ENCODE assay signal across 20 mouse cellular contexts in the genomic region with DNA sequence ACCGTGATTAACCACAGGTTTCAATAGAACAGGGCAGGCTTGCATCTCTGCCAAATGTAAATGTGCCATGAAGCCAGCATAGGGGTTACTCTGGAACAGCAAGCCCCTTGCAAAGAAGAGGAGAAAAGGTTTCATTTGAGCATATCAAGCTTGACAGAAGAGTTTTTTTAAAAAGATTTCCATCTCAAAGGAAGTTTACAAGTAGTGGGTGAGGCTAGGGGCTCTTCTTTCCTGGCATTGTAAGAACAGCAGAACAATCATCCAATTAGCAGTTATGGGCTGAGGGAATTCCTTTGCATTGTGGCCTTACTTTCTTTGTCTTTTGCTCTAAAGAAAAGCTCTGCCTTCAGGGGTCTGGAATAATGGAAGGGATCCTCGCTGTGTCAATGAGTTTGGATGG.
DNase-seq lines count a peak whose midpoint lies in the region; ATAC-seq and TF ChIP-seq lines count a peak whose summit lies in the region.
"Had no signal": no experiment of that assay in that cellular context is flagged by ENCODE, and none has a peak within 500 bp of the region (broad histone marks: within the 10 kb centered on the region; RNA-seq: fewer than 3 reads in every experiment).

No protein-coding gene starts in this region.

- H3K36me3 ChIP-seq in kidney, postnatal 0 days (ENCODE audit: insufficient read depth, low read length), result no peaks in the 10 kb centered on the region
- no peaks in the 10 kb centered on the region for H3K36me3 ChIP-seq in midbrain, embryonic 14.5 days (ENCODE audit: control insufficient read depth, insufficient read depth, low read length)
- no peaks in the 10 kb centered on the region for H3K36me3 ChIP-seq in midbrain, embryonic 15.5 days (replicated peaks)
- H3K36me3 ChIP-seq: embryonic facial prominence, embryonic 12.5 days; heart, embryonic 15.5 days had no signal

- WGBS in kidney, postnatal 0 days, result 27% methylated on average over 2 of the region's 2 CpGs
- WGBS in midbrain, embryonic 14.5 days, result 6% methylated on average over 2 of the region's 2 CpGs
- WGBS in midbrain, embryonic 15.5 days, result 4% methylated on average over 2 of the region's 2 CpGs

- no peaks in the 10 kb centered on the region; the same call in 1 of the 2 replicates for H3K4me1 ChIP-seq in kidney, postnatal 0 days (replicated peaks; ENCODE audit: insufficient read depth, low read length)
- H3K4me1 ChIP-seq in midbrain, embryonic 14.5 days (ENCODE audit: control insufficient read depth, insufficient read depth, low read length), result peaks cover 7% of the 10 kb centered on the region; the same call in 1 of the 2 replicates
- H3K4me1 ChIP-seq in midbrain, embryonic 15.5 days, result no peaks in the 10 kb centered on the region
- H3K4me1 ChIP-seq: heart, embryonic 15.5 days had no signal

- H3K9ac ChIP-seq in kidney, postnatal 0 days (ENCODE audit: low read depth, low read length), result no peak overlapping the region
- H3K9ac ChIP-seq in midbrain, embryonic 14.5 days (replicated peaks; ENCODE audit: low read length), result no peak overlapping the region
- H3K9ac ChIP-seq in midbrain, embryonic 15.5 days, result no peak overlapping the region
- H3K9ac ChIP-seq: embryonic facial prominence, embryonic 12.5 days; forebrain, embryonic 13.5 days; heart, embryonic 15.5 days had no signal

- DNase-seq in kidney, postnatal 0 days (ENCODE audit: low spot score), result no peak
- DNase-seq in kidney, postnatal 10 days, result no peak
- peak; percentile 27 for DNase-seq in midbrain, embryonic 14.5 days
- DNase-seq in ZHBTc4 (ENCODE audit: low read depth, low spot score), result peak; percentile 80
- DNase-seq in embryo, embryonic 10.5 days (ENCODE audit: low spot score), result no peak
- DNase-seq: adrenal gland, postnatal 14 days; cerebellum, adult 11 months; cerebellum, adult 9-11 months; heart, postnatal 4 days; kidney, postnatal 14 days had no signal

- H3K9me3 ChIP-seq in kidney, postnatal 0 days (replicated peaks; ENCODE audit: low read length), result no peaks in the 10 kb centered on the region
- no peaks in the 10 kb centered on the region for H3K9me3 ChIP-seq in midbrain, embryonic 14.5 days (ENCODE audit: control insufficient read depth, low read length)
- H3K9me3 ChIP-seq in midbrain, embryonic 15.5 days, result no peaks in the 10 kb centered on the region
- H3K9me3 ChIP-seq: embryonic facial prominence, embryonic 12.5 days; forebrain, embryonic 13.5 days; heart, embryonic 15.5 days had no signal

- ATAC-seq in kidney, postnatal 0 days (replicated peaks; ENCODE audit: low FRiP score, low read depth), result no peak
- no peak for ATAC-seq in midbrain, embryonic 14.5 days (ENCODE audit: low FRiP score, low TSS enrichment)
- ATAC-seq in midbrain, embryonic 15.5 days (replicated peaks), result no peak
- no peak for ATAC-seq in cerebellum, adult (ENCODE audit: insufficient number of reproducible peaks, low FRiP score, low TSS enrichment)
- ATAC-seq: forebrain, embryonic 13.5 days; hindbrain, embryonic 16.5 days; intestine, embryonic 16.5 days; Patski had no signal

- no peak overlapping the region for H3K4me3 ChIP-seq in kidney, postnatal 0 days (replicated peaks; ENCODE audit: low read depth, low read length)
- H3K4me3 ChIP-seq in midbrain, embryonic 14.5 days (replicated peaks; ENCODE audit: low read depth, low read length), result no peak overlapping the region
- no peak overlapping the region for H3K4me3 ChIP-seq in midbrain, embryonic 15.5 days
- H3K4me3 ChIP-seq: embryonic facial prominence, embryonic 12.5 days; forebrain, embryonic 13.5 days; heart, embryonic 15.5 days; layer of hippocampus, adult 2 months had no signal

- H3K27ac ChIP-seq in kidney, postnatal 0 days, result 0 out of 2 replicates have a peak overlapping the region, but pooled peaks have one; percentile 1
- no peak overlapping the region for H3K27ac ChIP-seq in midbrain, embryonic 14.5 days (replicated peaks; ENCODE audit: low read depth, low read length)
- H3K27ac ChIP-seq in midbrain, embryonic 15.5 days, result no peak overlapping the region
- H3K27ac ChIP-seq: embryonic facial prominence, embryonic 12.5 days; forebrain, embryonic 13.5 days; heart, embryonic 15.5 days; layer of hippocampus, adult 2 months had no signal

- no peaks in the 10 kb centered on the region for H3K27me3 ChIP-seq in kidney, postnatal 0 days (ENCODE audit: insufficient read depth, low read length)
- H3K27me3 ChIP-seq in midbrain, embryonic 14.5 days (ENCODE audit: control insufficient read depth, insufficient read depth, low read length), result no peaks in the 10 kb centered on the region
- 0 out of 2 replicates have a peak, but pooled peaks cover 3% of the 10 kb centered on the region for H3K27me3 ChIP-seq in midbrain, embryonic 15.5 days (replicated peaks)
- H3K27me3 ChIP-seq: heart, embryonic 15.5 days; Patski had no signal

- H3K4me2 ChIP-seq in kidney, postnatal 0 days (ENCODE audit: low read length), result no peak overlapping the region
- H3K4me2 ChIP-seq in midbrain, embryonic 14.5 days (ENCODE audit: low read length), result no peak overlapping the region
- H3K4me2 ChIP-seq in midbrain, embryonic 15.5 days, result no peak overlapping the region
- H3K4me2 ChIP-seq: embryonic facial prominence, embryonic 12.5 days; forebrain, embryonic 13.5 days; heart, embryonic 15.5 days; midbrain, embryonic 11.5 days had no signal

- TF ChIP-seq CTCF in kidney, postnatal 0 days (IDR thresholded peaks at IDR 0.05; ENCODE audit: low read depth), result no peak

Comparison
In these comparisons a context has a peak if more than half of its experiments do, and no peak if none do; other contexts are left out.
1. DNase-seq: peak in midbrain, embryonic 14.5 days (single experiment) and ZHBTc4 (single experiment); none in kidney, postnatal 0 days (single experiment), kidney, postnatal 10 days (single experiment) and embryo, embryonic 10.5 days (single experiment).